ENCODE assay signal across 7 mouse cellular contexts in genomic region chr5:125405546-125406248, GRCm38 (mm10). TPM values are rescaled to one million over a fixed set of nuclear protein-coding genes. Genes with fewer than 3 reads are reported as not detected.
A peak's percentile ranks its signal among the peaks of the same experiment; 100 is the strongest.
DNase-seq lines count a peak whose midpoint lies in the region; ATAC-seq and TF ChIP-seq lines count a peak whose summit lies in the region.

No protein-coding gene starts in this region.

- peak overlapping the region; percentile 77 for H3K9ac ChIP-seq in midbrain, embryonic 13.5 days (replicated peaks)

- peaks cover 13% of the 10 kb centered on the region; the same call in 1 of the 2 replicates for H3K27me3 ChIP-seq in embryonic facial prominence, embryonic 10.5 days (replicated peaks; ENCODE audit: low read depth, poor library complexity, severe bottlenecking)
- peaks cover 12% of the 10 kb centered on the region for H3K27me3 ChIP-seq in limb, embryonic 10.5 days (ENCODE audit: low read depth, poor library complexity, severe bottlenecking)
- H3K27me3 ChIP-seq in midbrain, embryonic 13.5 days = no peaks in the 10 kb centered on the region
- no peaks in the 10 kb centered on the region for H3K27me3 ChIP-seq in small intestine, adult 2 months (ENCODE audit: control insufficient read depth, insufficient read depth, low read length)

- DNase-seq in adrenal gland, postnatal 14 days = peak; percentile 88
- DNase-seq in embryonic facial prominence, embryonic 10.5 days (ENCODE audit: low spot score) = peak; percentile 89
- peak; percentile 96 for DNase-seq in heart, adult 11 months
- DNase-seq in kidney, adult 11 months = peak; percentile 83
- peak; percentile 93 for DNase-seq in limb, embryonic 10.5 days (ENCODE audit: low spot score)

- peak overlapping the region; percentile 83 for H3K27ac ChIP-seq in embryonic facial prominence, embryonic 10.5 days (replicated peaks)
- peak overlapping the region; percentile 86 for H3K27ac ChIP-seq in limb, embryonic 10.5 days
- H3K27ac ChIP-seq in midbrain, embryonic 13.5 days = peak overlapping the region; percentile 90
- peak overlapping the region; percentile 86 for H3K27ac ChIP-seq in small intestine, adult 2 months (ENCODE audit: insufficient read depth, low read depth, low read length)

- peak; percentile 59 for ATAC-seq in midbrain, embryonic 13.5 days

- H3K4me2 ChIP-seq in midbrain, embryonic 13.5 days (replicated peaks) = peak overlapping the region; percentile 69

- TF ChIP-seq POLR2A in small intestine, adult 2 months (IDR thresholded peaks at IDR 0.05; ENCODE audit: low read depth, low read length) = no peak

- WGBS in embryonic facial prominence, embryonic 10.5 days = under 1% methylated on average over 31 of the region's 31 CpGs
- WGBS in limb, embryonic 10.5 days = 1% methylated on average over 31 of the region's 31 CpGs
- WGBS in midbrain, embryonic 13.5 days = under 1% methylated on average over 31 of the region's 31 CpGs
- WGBS in small intestine, adult 2 months = under 1% methylated on average over 31 of the region's 31 CpGs

- H3K4me3 ChIP-seq in embryonic facial prominence, embryonic 10.5 days = peak overlapping the region; percentile 76
- H3K4me3 ChIP-seq in limb, embryonic 10.5 days = peak overlapping the region; percentile 74
- H3K4me3 ChIP-seq in midbrain, embryonic 13.5 days (replicated peaks) = peak overlapping the region; percentile 56
- peak overlapping the region; percentile 70 for H3K4me3 ChIP-seq in small intestine, adult 2 months (ENCODE audit: low read depth, low read length)

- H3K9me3 ChIP-seq in embryonic facial prominence, embryonic 10.5 days = no peaks in the 10 kb centered on the region
- no peaks in the 10 kb centered on the region for H3K9me3 ChIP-seq in limb, embryonic 10.5 days (replicated peaks)
- H3K9me3 ChIP-seq in midbrain, embryonic 13.5 days = no peaks in the 10 kb centered on the region

- H3K36me3 ChIP-seq in embryonic facial prominence, embryonic 10.5 days (replicated peaks) = no peaks in the 10 kb centered on the region
- no peaks in the 10 kb centered on the region for H3K36me3 ChIP-seq in limb, embryonic 10.5 days
- no peaks in the 10 kb centered on the region for H3K36me3 ChIP-seq in midbrain, embryonic 13.5 days
- H3K36me3 ChIP-seq in small intestine, adult 2 months (ENCODE audit: control insufficient read depth, insufficient read depth, low read length) = no peaks in the 10 kb centered on the region

- H3K4me1 ChIP-seq in embryonic facial prominence, embryonic 10.5 days = peaks cover 43% of the 10 kb centered on the region
- peaks cover 42% of the 10 kb centered on the region for H3K4me1 ChIP-seq in limb, embryonic 10.5 days
- peaks cover 15% of the 10 kb centered on the region for H3K4me1 ChIP-seq in midbrain, embryonic 13.5 days (replicated peaks)
- H3K4me1 ChIP-seq in small intestine, adult 2 months (ENCODE audit: control insufficient read depth, insufficient read depth, insufficient read length, low read length) = peaks cover 10% of the 10 kb centered on the region; the same call in 1 of the 2 replicates

- no peak for TF ChIP-seq CTCF in small intestine, adult 2 months (IDR thresholded peaks at IDR 0.05; ENCODE audit: extremely low read depth, insufficient read length, insufficient replicate concordance, low read depth, low read length)

RNA-seq across cellular contexts. Expression of gene Ubc, which starts 15.7 kb away (rescaled TPM):
- total RNA-seq in adrenal gland, postnatal 14 days (2021) = 1,142 and 1,189 TPM in 2 replicates
- polyA plus RNA-seq in embryonic facial prominence, embryonic 10.5 days (2016; fragmentation: Nextera tagmentation; extraction: Ambion mirVana) = 957 and 988 TPM in 2 replicates
- polyA plus RNA-seq in limb, embryonic 10.5 days (2016; fragmentation: Nextera tagmentation; extraction: Ambion mirVana) = 856 and 992 TPM in 2 replicates
- 1,275 and 1,322 TPM in 2 replicates for polyA plus RNA-seq in midbrain, embryonic 13.5 days (2015; fragmentation: Nextera tagmentation; extraction: Ambion mirVana)
- 327 and 848 TPM in 2 replicates for polyA plus RNA-seq in small intestine, adult 2 months (2012; rRNA removed)

RNA-seq across cellular contexts. Expression of gene Gm10382, which starts 16.6 kb away (rescaled TPM):
- 0.26 and 0.49 TPM in 2 replicates for total RNA-seq in adrenal gland, postnatal 14 days (2021)
- 0.53 and 0.60 TPM in 2 replicates for polyA plus RNA-seq in embryonic facial prominence, embryonic 10.5 days (2016; fragmentation: Nextera tagmentation; extraction: Ambion mirVana)
- 0.44 and 0.54 TPM in 2 replicates for polyA plus RNA-seq in limb, embryonic 10.5 days (2016; fragmentation: Nextera tagmentation; extraction: Ambion mirVana)
- polyA plus RNA-seq in midbrain, embryonic 13.5 days (2015; fragmentation: Nextera tagmentation; extraction: Ambion mirVana) = 0.39 and 0.89 TPM in 2 replicates
- polyA plus RNA-seq in small intestine, adult 2 months (2012; rRNA removed) = 0.08 and 0.15 TPM in 2 replicates

RNA-seq across cellular contexts. Expression of gene Dhx37, which starts 28.2 kb away (rescaled TPM):
- 14.6 and 15.7 TPM in 2 replicates for total RNA-seq in adrenal gland, postnatal 14 days (2021)
- polyA plus RNA-seq in embryonic facial prominence, embryonic 10.5 days (2016; fragmentation: Nextera tagmentation; extraction: Ambion mirVana) = 24.1 and 24.2 TPM in 2 replicates
- polyA plus RNA-seq in limb, embryonic 10.5 days (2016; fragmentation: Nextera tagmentation; extraction: Ambion mirVana) = 23.5 and 25.5 TPM in 2 replicates
- 12.1 and 13.2 TPM in 2 replicates for polyA plus RNA-seq in midbrain, embryonic 13.5 days (2015; fragmentation: Nextera tagmentation; extraction: Ambion mirVana)
- 10.1 and 13.2 TPM in 2 replicates for polyA plus RNA-seq in small intestine, adult 2 months (2012; rRNA removed)

RNA-seq across cellular contexts. Expression of gene Bri3bp, which starts 35.7 kb away (rescaled TPM):
- 24.0 and 27.9 TPM in 2 replicates for total RNA-seq in adrenal gland, postnatal 14 days (2021)
- 50.9 and 52.2 TPM in 2 replicates for polyA plus RNA-seq in embryonic facial prominence, embryonic 10.5 days (2016; fragmentation: Nextera tagmentation; extraction: Ambion mirVana)
- polyA plus RNA-seq in limb, embryonic 10.5 days (2016; fragmentation: Nextera tagmentation; extraction: Ambion mirVana) = 52.1 and 59.0 TPM in 2 replicates
- polyA plus RNA-seq in midbrain, embryonic 13.5 days (2015; fragmentation: Nextera tagmentation; extraction: Ambion mirVana) = 28.2 and 29.6 TPM in 2 replicates
- polyA plus RNA-seq in small intestine, adult 2 months (2012; rRNA removed) = 28.5 and 33.5 TPM in 2 replicates

Comparison
In these comparisons a context has a peak if more than half of its experiments do, and no peak if none do; other contexts are left out.
1. Peak in every context shown above with its lines: DNase-seq, ATAC-seq, H3K4me3 ChIP-seq and H3K27ac ChIP-seq.